Mouse (Mus musculus) MEL (cell line): ENCODE data around the gene Cav1. TPM values are rescaled to one million over a fixed set of nuclear protein-coding genes. Genes with fewer than 3 reads are reported as not detected.

Source experiments
- DNase-seq: peaks from one replicate; pipeline ENCODE4 v3.0.0; 2011; ENCODE audit warnings: low read depth, low spot score
- H3K27ac ChIP-seq: 2 replicates; pipeline ENCODE4 v1.5.1; 2012; ENCODE audit warnings: low read depth, mild to moderate bottlenecking, control low read depth, low read length, moderate library complexity; ENCODE audit not compliant: control insufficient read depth
- H3K27me3 ChIP-seq, 2 experiments: fragments of 150-350 bp in 1 of 2; sonication (generic) in 1 of 2; 2 replicates each; pipeline ENCODE4 v1.6.1; 2012; ENCODE audit warnings: low read length in 2 of 2, mild to moderate bottlenecking in 2 of 2, improper control_type of control experiment in 1 of 2, moderate library complexity in 1 of 2; ENCODE audit not compliant: insufficient read depth in 2 of 2, control insufficient read depth in 1 of 2
- H3K36me3 ChIP-seq, 2 experiments: 2 replicates each; pipeline ENCODE4 v1.6.1; 2012 to 2014; ENCODE audit warnings: low read length in 2 of 2, improper control_type of control experiment in 1 of 2, inconsistent platforms in 1 of 2, mild to moderate bottlenecking in 1 of 2; ENCODE audit not compliant: insufficient read depth in 2 of 2, control insufficient read depth in 1 of 2
- H3K4me1 ChIP-seq, 2 experiments: fragments of 150-350 bp in 1 of 2; sonication (generic) in 1 of 2; 2 replicates each; pipeline ENCODE4 v1.6.1; 2012; ENCODE audit warnings: low read length in 2 of 2, improper control_type of control experiment in 1 of 2, mild to moderate bottlenecking in 1 of 2; ENCODE audit not compliant: insufficient read depth in 2 of 2, control insufficient read depth in 1 of 2
- H3K4me3 ChIP-seq, 2 experiments: fragments of 150-350 bp in 1 of 2; sonication (generic) in 1 of 2; 2 replicates each; pipeline ENCODE4 v1.5.1; 2012; ENCODE audit warnings: low read depth in 2 of 2, low read length in 2 of 2, mild to moderate bottlenecking in 2 of 2, moderate library complexity in 2 of 2, control low read depth in 1 of 2, improper control_type of control experiment in 1 of 2; ENCODE audit not compliant: control insufficient read depth in 1 of 2, insufficient read depth in 1 of 2
- H3K79me2 ChIP-seq: 2 replicates; pipeline ENCODE4 v1.6.1; 2012; ENCODE audit warnings: mild to moderate bottlenecking, low read length, moderate library complexity; ENCODE audit not compliant: control insufficient read depth, poor library complexity, insufficient read depth
- H3K9ac ChIP-seq: 2 replicates; pipeline ENCODE4 v1.6.1; 2012; ENCODE audit warnings: low read depth, mild to moderate bottlenecking, control low read depth, low read length, moderate library complexity; ENCODE audit not compliant: control insufficient read depth, poor library complexity, severe bottlenecking
- H3K9me3 ChIP-seq: fragments of 150-350 bp; sonication (generic); replicated peaks from 2 replicates; pipeline ENCODE4 v1.6.1; 2012; ENCODE audit warnings: mild to moderate bottlenecking, low read length, improper control_type of control experiment, moderate library complexity; ENCODE audit not compliant: insufficient read depth
- TCF12 ChIP-seq: IDR thresholded peaks from 2 replicates; pipeline ENCODE4 v1.6.1; 2014; ENCODE audit warnings: low read depth, mild to moderate bottlenecking, inconsistent platforms, low read length, improper control_type of control experiment, moderate library complexity
- ZMIZ1 ChIP-seq: IDR thresholded peaks from 2 replicates; pipeline ENCODE4 v1.6.1; 2012; ENCODE audit warnings: low read depth, mild to moderate bottlenecking, inconsistent platforms, low read length, improper control_type of control experiment, moderate library complexity
- polyA plus RNA-seq, 2 experiments: library from polyadenylated mRNA; stranded (reverse) in 1 of 2; unstranded in 1 of 2; fragments of >175 nt in 1 of 2; fragments of >200 nt in 1 of 2; gene quantifications; 2 replicates each; pipeline versions ENCODE4 v1.2.1 to v1.2.4; 2012; ENCODE audit warnings: low replicate concordance in 2 of 2, low read depth in 1 of 2; ENCODE audit not compliant: insufficient read length in 2 of 2, insufficient read depth in 1 of 2, missing spikeins in 1 of 2
- total RNA-seq: library from RNA; depleted of rRNA; stranded (reverse); fragments of 300-350 nt; gene quantifications from 2 replicates; pipeline ENCODE4 v1.2.3, GENCODE M21; 2012; rRNA removed

The Cav1 gene
- total and polyA plus RNA-seq, 3 experiments, result not detected

DNA sequence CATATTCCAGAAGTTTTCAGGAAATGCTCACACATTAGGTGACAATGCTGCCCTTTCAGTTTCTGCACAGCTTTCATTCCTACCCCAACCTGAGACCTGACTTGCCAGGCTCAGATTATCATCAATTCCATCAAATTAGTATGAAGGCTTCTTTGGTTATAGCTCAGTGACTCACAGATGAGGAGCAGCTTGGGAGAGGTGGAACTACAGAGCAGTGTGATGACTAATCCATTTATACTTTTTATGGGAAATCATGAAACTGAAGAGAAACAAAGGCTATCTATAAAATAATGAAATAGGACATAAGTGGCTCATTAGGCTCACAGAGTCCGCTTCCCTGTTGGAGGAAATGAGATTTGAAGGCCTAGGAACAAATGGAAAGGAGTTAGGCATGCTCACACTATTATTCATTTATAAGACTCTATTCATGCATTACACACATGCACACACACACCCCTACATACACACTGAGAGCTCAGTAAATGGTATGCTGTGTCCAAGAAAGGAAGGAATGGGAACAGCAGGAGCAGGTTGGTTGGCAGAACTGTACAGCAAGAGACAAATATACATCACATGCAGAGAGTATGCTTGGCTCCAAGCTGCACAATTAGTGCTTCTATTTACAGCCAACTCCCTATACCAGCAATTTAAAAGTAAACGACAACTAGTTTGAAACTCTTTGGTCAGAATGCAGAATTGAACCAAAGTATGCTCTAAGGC lies 82.0 kb downstream of the Cav1 start:
- no peaks in the 10 kb centered on the region for H3K79me2 ChIP-seq
- H3K4me1 ChIP-seq, result no peaks in the 10 kb centered on the region
- no peak overlapping the region for H3K27ac ChIP-seq
- no peaks in the 10 kb centered on the region for H3K27me3 ChIP-seq
- DNase-seq, result no peak
- H3K4me3 ChIP-seq, result no peak overlapping the region
- H3K36me3 ChIP-seq, result no peaks in the 10 kb centered on the region
- TF ChIP-seq TCF12 (no peak), ZMIZ1 (no peak)
- H3K9ac ChIP-seq, result no peak overlapping the region
- no peaks in the 10 kb centered on the region for H3K9me3 ChIP-seq

Other genes with a start within 250 kb of the Cav1 start
- gene Tes, start 241.2 kb upstream of the Cav1 start, total RNA-seq, result not detected in 2 replicates
- not detected for gene Tes, start 241.2 kb upstream of the Cav1 start, polyA plus RNA-seq
- gene Cav2, start 25.1 kb upstream of the Cav1 start, total RNA-seq, result not detected in 2 replicates
- gene Cav2, start 25.1 kb upstream of the Cav1 start, polyA plus RNA-seq, result not detected
- gene Met, start 157.5 kb downstream of the Cav1 start, total RNA-seq, result not detected in 2 replicates
- not detected for gene Met, start 157.5 kb downstream of the Cav1 start, polyA plus RNA-seq